Mouse (Mus musculus) thymus, adult 2 months (tissue): ENCODE measurements around the gene Rccd1. TPM values are rescaled to one million over a fixed set of nuclear protein-coding genes. Genes with fewer than 3 reads are reported as not detected.
A peak's percentile ranks its signal among the peaks of the same experiment; 100 is the strongest.

Source experiments
- DNase-seq: peaks from one replicate; pipeline ENCODE4 v3.0.0; 2021
- H3K27ac ChIP-seq: fragments of 200-500 bp; 2 replicates; pipeline ENCODE4 v1.5.1; 2012; ENCODE audit warnings: low read length, control low read depth; ENCODE audit not compliant: control insufficient read depth, insufficient read depth
- H3K27me3 ChIP-seq: fragments of 200-500 bp; 2 replicates; pipeline ENCODE4 v1.6.1; 2012; ENCODE audit warnings: mild to moderate bottlenecking, low read length, moderate library complexity, mixed read lengths; ENCODE audit not compliant: control insufficient read depth, insufficient read depth
- H3K36me3 ChIP-seq: fragments of 200-500 bp; 2 replicates; pipeline ENCODE4 v1.6.1; 2012; ENCODE audit warnings: mild to moderate bottlenecking, low read length, moderate library complexity; ENCODE audit not compliant: control insufficient read depth, insufficient read depth
- H3K4me1 ChIP-seq: fragments of 200-500 bp; replicated peaks from 2 replicates; pipeline ENCODE4 v1.6.1; 2012; ENCODE audit warnings: low read length; ENCODE audit not compliant: control insufficient read depth, insufficient read depth
- H3K4me3 ChIP-seq: fragments of 200-500 bp; 2 replicates; pipeline ENCODE4 v1.5.1; 2012; ENCODE audit warnings: mild to moderate bottlenecking, low read length, control low read depth, moderate library complexity; ENCODE audit not compliant: control insufficient read depth, insufficient read depth
- CTCF ChIP-seq: fragments of 200-500 bp; IDR thresholded peaks from 2 replicates; pipeline ENCODE4 v1.5.1; 2012; ENCODE audit warnings: mild to moderate bottlenecking, control low read depth, low read length, moderate library complexity, borderline replicate concordance; ENCODE audit not compliant: control insufficient read depth, poor library complexity, insufficient read depth; ENCODE audit errors: extremely low read depth
- POLR2A ChIP-seq: fragments of 200-500 bp; IDR thresholded peaks from 2 replicates; pipeline ENCODE4 v1.6.1; 2012; ENCODE audit warnings: mild to moderate bottlenecking, low read length, control low read depth, moderate library complexity; ENCODE audit not compliant: control insufficient read depth, poor library complexity, insufficient read depth; ENCODE audit errors: extremely low read depth
- WGBS: fragments of 180-500 bp; shearing (Covaris S2); methylation state at CpG from one replicate; pipeline ENCODE4 v1.1.7; 2018; 5-methylcytosine and 5-hydroxymethylcytosine counted together
- polyA plus RNA-seq: library from polyadenylated mRNA; depleted of rRNA; stranded (reverse); fragments of >200 nt; gene quantifications from 2 replicates; pipeline ENCODE4 v1.2.3, GENCODE M21; 2012

The Rccd1 gene
- polyA plus RNA-seq, 1 experiment: 20.4 TPM

DNA sequence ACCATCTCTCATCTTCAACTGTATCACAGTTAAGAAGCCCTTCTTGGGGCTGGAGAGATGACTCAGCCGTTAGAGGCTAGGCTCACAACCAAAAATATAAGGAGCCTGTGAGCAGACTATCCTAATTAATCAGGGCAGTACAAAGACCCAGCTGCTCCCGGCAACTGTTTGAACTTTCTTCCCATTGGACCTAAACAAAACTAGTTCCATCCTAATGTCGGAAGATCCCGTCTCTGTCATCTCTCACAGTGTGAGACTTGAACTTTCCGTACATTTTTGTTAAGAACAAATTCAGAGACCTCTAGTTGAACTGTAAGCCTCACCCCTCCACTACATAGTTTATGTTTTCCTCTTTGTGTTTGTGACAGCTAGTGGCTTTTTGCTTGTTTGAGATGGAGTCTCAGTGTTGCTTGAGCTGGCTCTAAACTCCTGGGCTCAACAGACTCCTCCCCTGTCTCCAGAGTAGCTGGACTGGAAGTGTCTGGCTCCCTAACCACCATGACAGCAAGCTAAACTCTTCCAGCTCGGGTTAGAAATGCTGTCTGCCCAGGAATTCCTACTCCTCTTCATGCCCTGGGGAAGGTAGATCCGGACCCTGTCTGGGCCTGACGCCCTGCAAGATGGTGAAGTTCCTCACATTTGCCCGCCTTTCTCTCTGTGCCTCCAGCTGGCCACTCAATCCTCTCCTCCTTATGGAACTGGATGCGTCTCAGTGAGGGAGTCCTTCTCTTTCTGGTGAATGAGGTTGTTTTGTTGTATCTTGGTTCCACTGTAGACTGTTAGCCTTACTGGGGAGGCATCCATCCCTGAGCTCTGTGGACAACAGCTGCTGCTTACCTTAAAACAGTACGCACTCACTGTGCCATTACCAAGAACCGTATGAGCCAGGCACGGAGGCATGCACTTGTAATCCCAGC, 23.7 kb upstream of the Rccd1 start:
- Histone ChIP-seq H3K27me3 (no peaks in the 10 kb centered on the region), H3K4me1 (peaks cover 5% of the 10 kb centered on the region; the same call in 1 of the 2 replicates), H3K27ac (no peak overlapping the region), H3K4me3 (no peak overlapping the region), H3K36me3 (peaks cover 18% of the 10 kb centered on the region)
- no peak for DNase-seq
- no peak for TF ChIP-seq CTCF
- TF ChIP-seq POLR2A: no peak
- WGBS: 92% methylated on average over 13 of the region's 13 CpGs

DNA sequence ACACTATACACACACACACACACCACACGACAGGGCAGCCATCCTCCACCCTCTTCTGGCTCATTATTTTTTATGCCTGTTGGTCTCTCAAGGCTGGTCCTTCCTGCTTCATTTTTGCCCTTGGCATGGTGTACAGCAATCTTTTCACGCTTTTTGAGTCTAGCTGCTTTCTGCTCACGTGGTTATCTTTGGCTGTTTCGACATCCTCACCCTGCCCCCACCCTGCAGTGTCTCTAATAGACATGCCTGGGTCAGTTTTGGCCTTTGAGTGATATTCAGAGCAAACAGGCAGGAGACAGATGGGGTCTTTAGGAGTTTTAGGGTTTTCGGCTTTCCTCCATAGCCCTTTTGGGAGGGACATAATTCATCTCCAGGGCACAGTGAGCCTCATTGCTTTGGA, 22.6 kb upstream of the Rccd1 start:
- Histone ChIP-seq H3K36me3 (peaks cover 17% of the 10 kb centered on the region), H3K4me1 (peaks cover 5% of the 10 kb centered on the region; the same call in 1 of the 2 replicates), H3K4me3 (no peak overlapping the region), H3K27ac (no peak overlapping the region), H3K27me3 (no peaks in the 10 kb centered on the region)
- WGBS: 94% methylated on average over 5 of the region's 5 CpGs
- TF ChIP-seq POLR2A (no peak), CTCF (no peak)
- DNase-seq: no peak

- no peak for DNase-seq
- TF ChIP-seq CTCF: no peak
- TF ChIP-seq POLR2A: no peak
- H3K27ac ChIP-seq: no peak overlapping the region
- H3K4me1 ChIP-seq: peaks cover 6% of the 10 kb centered on the region
- WGBS: 96% methylated on average over 9 of the region's 9 CpGs
- H3K36me3 ChIP-seq: peaks cover 12% of the 10 kb centered on the region
- no peaks in the 10 kb centered on the region for H3K27me3 ChIP-seq
- no peak overlapping the region for H3K4me3 ChIP-seq
Observed at GRCm38 (mm10) chr7:80346173-80346572, 21.9 kb upstream of the Rccd1 start.

DNA sequence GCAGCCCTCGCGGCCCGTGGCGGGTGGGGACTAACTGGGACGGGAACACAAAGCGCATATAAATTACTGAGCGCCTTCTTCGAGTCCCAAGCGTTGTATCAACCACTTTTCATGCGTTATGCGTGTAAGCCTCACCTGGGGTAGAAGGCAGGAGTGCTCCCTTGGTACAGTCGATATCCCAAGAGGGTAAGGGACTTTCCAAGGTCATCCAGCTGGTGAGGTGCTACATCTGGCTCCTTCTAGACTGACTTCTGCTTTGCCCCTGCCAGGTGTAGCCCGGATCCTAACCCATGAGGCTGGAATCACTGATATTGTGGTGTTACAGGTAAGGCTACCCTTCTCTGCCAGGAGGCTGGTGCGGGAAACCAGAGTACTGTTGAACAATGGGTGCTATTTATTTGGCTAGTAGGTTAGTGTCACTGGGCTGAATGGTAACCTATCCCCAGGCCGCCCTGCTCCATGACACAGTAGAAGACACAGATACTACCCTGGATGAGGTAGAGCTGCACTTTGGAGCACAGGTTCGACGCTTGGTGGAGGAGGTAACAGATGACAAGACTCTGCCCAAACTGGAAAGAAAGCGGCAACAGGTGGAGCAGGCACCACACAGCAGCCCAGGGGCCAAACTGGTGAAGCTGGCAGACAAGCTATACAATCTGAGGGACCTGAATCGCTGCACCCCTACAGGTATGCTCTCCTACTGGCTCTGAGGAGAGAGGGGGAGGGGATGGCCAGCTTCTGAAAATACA, 19.2 kb upstream of the Rccd1 start:
- no peak for DNase-seq
- WGBS: 26% methylated on average over 19 of the region's 19 CpGs
- peaks cover 19% of the 10 kb centered on the region for H3K4me1 ChIP-seq
- H3K27ac ChIP-seq: no peak overlapping the region
- no peaks in the 10 kb centered on the region for H3K36me3 ChIP-seq
- peak overlapping the region; percentile 52 for H3K4me3 ChIP-seq
- no peaks in the 10 kb centered on the region for H3K27me3 ChIP-seq
- TF ChIP-seq POLR2A (no peak), CTCF (0 out of 2 replicates have a peak, but pooled peaks have one; percentile 4)

- Histone ChIP-seq H3K4me1 (peaks cover 19% of the 10 kb centered on the region), H3K4me3 (peak within 1 kb of the TSS; percentile 52), H3K27me3 (no peaks in the 10 kb centered on the region), H3K27ac (no peak within 1 kb of the TSS), H3K36me3 (no peaks in the 10 kb centered on the region)
- 2% methylated on average over 25 of the region's 25 CpGs for WGBS
- DNase-seq: peak; percentile 95
- TF ChIP-seq CTCF: peak; percentile 84; the same call in 1 of the 2 replicates
- peak; percentile 85 for TF ChIP-seq POLR2A
Observed at GRCm38 (mm10) chr7:80342858-80343257, 18.6 kb upstream of the Rccd1 start, which contains the start of gene Hddc3. Gene Hddc3, plus strand, starts transcription at chr7:80343104.

GRCm38 (mm10) chr7:80341793-80342192, 17.5 kb upstream of the Rccd1 start:
- H3K4me1 ChIP-seq: peaks cover 19% of the 10 kb centered on the region
- TF ChIP-seq POLR2A (no peak), CTCF (no peak)
- WGBS: 92% methylated on average over 7 of the region's 7 CpGs

More at GRCm38 (mm10) chr7:80341793-80342192, 17.5 kb upstream of the Rccd1 start:
- no peak overlapping the region for H3K27ac ChIP-seq
- peaks cover 3% of the 10 kb centered on the region; the same call in 1 of the 2 replicates for H3K36me3 ChIP-seq
- H3K27me3 ChIP-seq: no peaks in the 10 kb centered on the region
- H3K4me3 ChIP-seq: no peak overlapping the region
- DNase-seq: no peak
